Mouse (Mus musculus): Measurements from ENCODE around the gene Mmadhc. TPM values are rescaled to one million over a fixed set of nuclear protein-coding genes. Genes with fewer than 3 reads are reported as not detected.

The Mmadhc gene
- polyA plus RNA-seq, 2 experiments = 108 to 167 TPM

DNA sequence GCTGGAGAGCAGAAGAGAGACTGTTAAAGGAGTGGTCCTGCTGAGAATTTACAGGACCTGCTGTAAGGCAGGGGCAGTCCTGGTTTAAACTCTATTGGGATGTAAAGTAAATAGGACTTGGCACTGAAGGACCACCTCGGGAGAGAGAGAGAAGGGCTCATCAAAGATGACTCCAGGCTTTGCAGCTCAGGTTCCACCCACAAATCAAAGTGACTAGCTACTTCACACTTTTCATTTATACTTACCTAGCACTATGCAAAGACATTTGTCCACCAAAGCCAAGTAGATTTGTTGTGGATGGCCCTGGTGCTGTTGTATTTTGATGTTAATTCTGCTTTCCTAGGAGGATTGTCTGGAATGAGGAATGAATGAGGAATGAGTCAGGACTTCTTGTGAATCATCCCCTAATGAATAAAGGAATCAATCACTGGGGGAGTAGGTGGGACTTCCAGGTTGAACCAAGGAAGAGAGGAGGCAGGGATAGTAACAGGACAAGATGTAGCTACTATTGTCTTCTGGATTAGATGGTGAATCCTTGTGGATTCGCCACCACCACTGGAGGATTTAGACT is 31.3 kb downstream of the Mmadhc start:
- H3K4me1 ChIP-seq (ENCODE audit: control insufficient read depth, insufficient read depth, low read length) = no peaks in the 10 kb centered on the region
- no peak for TF ChIP-seq POLR2A (IDR thresholded peaks at IDR 0.05; ENCODE audit: borderline replicate concordance, extremely low read depth, insufficient read depth, insufficient read length)
- no peak overlapping the region for H3K27ac ChIP-seq (replicated peaks; ENCODE audit: low read depth, low read length)
- no peak overlapping the region for H3K4me3 ChIP-seq (replicated peaks; ENCODE audit: low read length)
- no peaks in the 10 kb centered on the region for H3K27me3 ChIP-seq (ENCODE audit: control insufficient read depth, insufficient read depth, low read length)
- no peak overlapping the region for H3K9ac ChIP-seq (ENCODE audit: low read depth, low read length, severe bottlenecking)
- 34% methylated on average over 2 of the region's 2 CpGs for WGBS
- ATAC-seq (ENCODE audit: low FRiP score, low read depth) (no peak), DNase-seq (ENCODE audit: low spot score) (no peak)
- H3K4me2 ChIP-seq (replicated peaks; ENCODE audit: low read depth, low read length, severe bottlenecking) = no peak overlapping the region
- no peaks in the 10 kb centered on the region for H3K36me3 ChIP-seq (ENCODE audit: control insufficient read depth, insufficient read depth, low read length)
- H3K9me3 ChIP-seq (ENCODE audit: control insufficient read depth, low read length) = no peaks in the 10 kb centered on the region

DNA sequence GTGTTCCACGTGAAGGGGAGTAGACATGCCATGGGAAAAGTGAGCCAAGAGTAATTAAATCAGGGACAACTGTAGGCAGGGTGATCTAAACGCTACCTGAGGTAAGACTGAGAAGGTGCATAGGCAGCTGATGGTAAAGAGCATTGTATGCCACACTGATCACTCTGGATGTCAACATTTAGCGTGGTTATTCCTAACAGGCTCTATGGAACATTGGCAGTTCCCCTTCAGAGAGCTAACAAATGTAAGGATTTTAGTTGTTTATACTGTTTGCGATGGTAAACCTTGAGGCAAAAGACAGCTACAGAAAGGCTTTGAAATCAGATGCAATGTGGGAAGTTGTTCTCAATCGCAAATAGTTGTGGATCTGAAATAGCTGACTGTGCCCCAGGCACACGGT is 32.5 kb downstream of the Mmadhc start:
- Histone ChIP-seq H3K9ac (ENCODE audit: low read depth, low read length, severe bottlenecking) (no peak overlapping the region), H3K27me3 (ENCODE audit: control insufficient read depth, insufficient read depth, low read length) (no peaks in the 10 kb centered on the region), H3K4me1 (ENCODE audit: control insufficient read depth, insufficient read depth, low read length) (no peaks in the 10 kb centered on the region), H3K36me3 (ENCODE audit: control insufficient read depth, insufficient read depth, low read length) (no peaks in the 10 kb centered on the region), H3K4me3 (replicated peaks; ENCODE audit: low read length) (no peak overlapping the region), H3K4me2 (replicated peaks; ENCODE audit: low read depth, low read length, severe bottlenecking) (no peak overlapping the region), H3K27ac (replicated peaks; ENCODE audit: low read depth, low read length) (no peak overlapping the region), H3K9me3 (ENCODE audit: control insufficient read depth, low read length) (no peaks in the 10 kb centered on the region)
- WGBS = 70% methylated on average over 6 of the region's 6 CpGs
- ATAC-seq (ENCODE audit: low FRiP score, low read depth) = no peak
- no peak for DNase-seq (ENCODE audit: low spot score)
- TF ChIP-seq POLR2A (IDR thresholded peaks at IDR 0.05; ENCODE audit: borderline replicate concordance, extremely low read depth, insufficient read depth, insufficient read length) = no peak

GRCm38 (mm10) chr2:50254955-50255354 is 41.6 kb downstream of the Mmadhc start:
- no peak overlapping the region for H3K9ac ChIP-seq (ENCODE audit: low read depth, low read length, severe bottlenecking)
- WGBS = 87% methylated on average over 5 of the region's 5 CpGs

GRCm38 (mm10) chr2:50248551-50248950 is 48.0 kb downstream of the Mmadhc start:
- WGBS = 76% methylated on average over 3 of the region's 3 CpGs
- no peaks in the 10 kb centered on the region for H3K4me1 ChIP-seq (ENCODE audit: control insufficient read depth, insufficient read depth, low read length)
- no peak for TF ChIP-seq POLR2A (IDR thresholded peaks at IDR 0.05; ENCODE audit: borderline replicate concordance, extremely low read depth, insufficient read depth, insufficient read length)
- H3K4me2 ChIP-seq (replicated peaks; ENCODE audit: low read depth, low read length, severe bottlenecking) = no peak overlapping the region
- no peak for DNase-seq (ENCODE audit: low spot score)
- no peak overlapping the region for H3K4me3 ChIP-seq (replicated peaks; ENCODE audit: low read length)
- H3K27me3 ChIP-seq (ENCODE audit: control insufficient read depth, insufficient read depth, low read length) = no peaks in the 10 kb centered on the region
- H3K9ac ChIP-seq (ENCODE audit: low read depth, low read length, severe bottlenecking) = no peak overlapping the region
- no peak overlapping the region for H3K27ac ChIP-seq (replicated peaks; ENCODE audit: low read depth, low read length)
- H3K36me3 ChIP-seq (ENCODE audit: control insufficient read depth, insufficient read depth, low read length) = no peaks in the 10 kb centered on the region
- ATAC-seq (ENCODE audit: low FRiP score, low read depth) = no peak
- no peaks in the 10 kb centered on the region for H3K9me3 ChIP-seq (ENCODE audit: control insufficient read depth, low read length)

More at GRCm38 (mm10) chr2:50254955-50255354, 41.6 kb downstream of the Mmadhc start:
- Histone ChIP-seq H3K9me3 (ENCODE audit: control insufficient read depth, low read length) (no peaks in the 10 kb centered on the region), H3K4me3 (replicated peaks; ENCODE audit: low read length) (no peak overlapping the region), H3K4me1 (ENCODE audit: control insufficient read depth, insufficient read depth, low read length) (no peaks in the 10 kb centered on the region), H3K4me2 (replicated peaks; ENCODE audit: low read depth, low read length, severe bottlenecking) (no peak overlapping the region), H3K27ac (replicated peaks; ENCODE audit: low read depth, low read length) (no peak overlapping the region), H3K27me3 (ENCODE audit: control insufficient read depth, insufficient read depth, low read length) (no peaks in the 10 kb centered on the region), H3K36me3 (ENCODE audit: control insufficient read depth, insufficient read depth, low read length) (no peaks in the 10 kb centered on the region)
- no peak for DNase-seq (ENCODE audit: low spot score)
- no peak for ATAC-seq (ENCODE audit: low FRiP score, low read depth)
- TF ChIP-seq POLR2A (IDR thresholded peaks at IDR 0.05; ENCODE audit: borderline replicate concordance, extremely low read depth, insufficient read depth, insufficient read length) = no peak

GRCm38 (mm10) chr2:50233491-50233890 is 63.1 kb downstream of the Mmadhc start:
- 66% methylated on average over 8 of the region's 8 CpGs for WGBS
- no peak for TF ChIP-seq POLR2A (IDR thresholded peaks at IDR 0.05; ENCODE audit: borderline replicate concordance, extremely low read depth, insufficient read depth, insufficient read length)

More at GRCm38 (mm10) chr2:50233491-50233890, 63.1 kb downstream of the Mmadhc start:
- no peak overlapping the region for H3K4me3 ChIP-seq (replicated peaks; ENCODE audit: low read length)
- no peak overlapping the region for H3K9ac ChIP-seq (ENCODE audit: low read depth, low read length, severe bottlenecking)
- no peak for DNase-seq (ENCODE audit: low spot score)
- no peaks in the 10 kb centered on the region for H3K4me1 ChIP-seq (ENCODE audit: control insufficient read depth, insufficient read depth, low read length)
- H3K27me3 ChIP-seq (ENCODE audit: control insufficient read depth, insufficient read depth, low read length) = no peaks in the 10 kb centered on the region
- ATAC-seq (ENCODE audit: low FRiP score, low read depth) = no peak
- no peak overlapping the region for H3K4me2 ChIP-seq (replicated peaks; ENCODE audit: low read depth, low read length, severe bottlenecking)
- H3K9me3 ChIP-seq (ENCODE audit: control insufficient read depth, low read length) = no peaks in the 10 kb centered on the region
- no peak overlapping the region for H3K27ac ChIP-seq (replicated peaks; ENCODE audit: low read depth, low read length)
- no peaks in the 10 kb centered on the region for H3K36me3 ChIP-seq (ENCODE audit: control insufficient read depth, insufficient read depth, low read length)

Other genes starting within 250 kb of the Mmadhc start
- gene Lypd6, start 230.4 kb downstream of the Mmadhc start, polyA plus RNA-seq (2012; rRNA removed) = 12.4 and 16.1 TPM in 2 replicates
- gene Lypd6, start 230.4 kb downstream of the Mmadhc start, polyA plus RNA-seq (2014; fragmentation: Nextera tagmentation; extraction: Ambion mirVana) = 17.9 and 18.3 TPM in 2 replicates

Measured in limb, embryonic 14.5 days (tissue).